Mouse (Mus musculus): ENCODE results near the gene Tbc1d2.

DNA sequence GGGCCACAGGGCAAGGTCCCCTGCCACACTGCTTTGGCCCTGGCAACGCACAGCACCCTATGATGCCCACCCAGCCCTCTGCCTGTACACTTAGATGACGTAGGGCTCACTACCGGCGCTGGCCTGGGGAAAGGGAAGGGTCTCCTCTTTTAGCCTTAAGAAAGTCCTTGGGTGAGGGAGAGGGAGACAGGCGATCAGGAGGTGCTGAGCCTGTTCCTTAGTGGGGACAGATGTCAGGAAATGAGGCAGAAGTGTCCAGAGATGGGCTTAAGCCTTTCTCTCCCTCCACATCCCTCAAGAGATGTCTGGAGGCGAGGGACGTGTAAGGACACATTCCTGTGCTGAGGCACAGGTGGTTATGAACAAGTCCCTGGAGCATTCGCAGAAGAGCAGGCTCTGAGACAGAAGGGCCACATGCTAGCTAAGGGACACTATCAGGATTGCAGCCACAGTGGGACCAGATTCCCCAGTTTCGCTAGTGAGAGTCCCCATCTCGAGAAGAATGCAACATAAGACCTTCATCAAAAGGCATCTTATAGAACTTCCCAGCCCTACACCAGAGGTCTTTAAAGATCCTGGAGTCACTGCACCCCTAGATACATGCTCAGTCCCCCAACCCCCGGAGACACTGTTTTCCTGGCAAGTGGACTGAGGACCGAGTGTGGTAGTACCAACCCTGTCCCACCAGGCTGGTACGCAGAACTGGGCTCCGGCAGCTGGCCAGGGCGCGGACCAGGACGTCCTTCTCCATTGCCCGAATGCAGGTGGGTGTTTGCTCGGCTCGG, 49.3 kb downstream of the Tbc1d2 start:
- TF ChIP-seq CTCF (IDR thresholded peaks at IDR 0.05) = no peak
- no peak for TF ChIP-seq EP300 (IDR thresholded peaks at IDR 0.05)

Measured in lung, postnatal 0 days (tissue).